Mouse (Mus musculus) stomach, postnatal 0 days (tissue): ENCODE measurements at regions not wholly inside any gene's neighbourhood (a gene's known extent, or its start where the extent isn't known, plus 50 kb on each side); places are given as distances from the start of the nearest gene placed in this dataset.

Experiments
- CTCF ChIP-seq: IDR thresholded peaks from 2 replicates; pipeline ENCODE4 v1.5.1; 2016; ENCODE audit warnings: antibody characterized with exemption, low read depth, mild to moderate bottlenecking, moderate library complexity
- EP300 ChIP-seq: optimal IDR thresholded peaks from 2 replicates; pipeline ENCODE3; 2016; ENCODE audit warnings: antibody characterized with exemption

- no peak for TF ChIP-seq EP300
- no peak for TF ChIP-seq CTCF
Observed at GRCm38 (mm10) chr7:87147703-87148102, 98.2 kb upstream of the Nox4 start.
